Mouse (Mus musculus) left cerebral cortex, postnatal 25 days (tissue): ENCODE data around the gene Pdcd1lg2. TPM values are rescaled to one million over a fixed set of nuclear protein-coding genes. Genes with fewer than 3 reads are reported as not detected.

Experiments used
- DNase-seq, 2 experiments: peaks; one replicate each; pipeline ENCODE4 v3.0.0; 2022; ENCODE audit warnings: low spot score in 2 of 2, mixed read lengths in 1 of 2
- intact Hi-C: fragments of 180-260 bp; cut with DNase I; formaldehyde crosslinking; loops from one replicate; pipeline ENCODE4 v1.15.1; 2025
- total RNA-seq, 2 experiments: library from RNA; stranded (reverse); gene quantifications; 2 replicates each; pipeline ENCODE4 v1.2.3; 2021

Pdcd1lg2 gene
- total RNA-seq, 2 experiments from 2014 or later = 0.21 TPM; not detected in 1

GRCm38 (mm10) chr19:29416393-29416902, 5.7 kb downstream of the Pdcd1lg2 start:
- no peak for DNase-seq
- intact Hi-C loops = no loop called here

GRCm38 (mm10) chr19:29417188-29417587, 6.5 kb downstream of the Pdcd1lg2 start:
- intact Hi-C loops = no loop called here
- DNase-seq = no peak

- intact Hi-C loops = no loop called here
- DNase-seq = no peak
Measured at GRCm38 (mm10) chr19:29417894-29418293, 7.2 kb downstream of the Pdcd1lg2 start.

GRCm38 (mm10) chr19:29418661-29419115, 8.0 kb downstream of the Pdcd1lg2 start:
- DNase-seq = no peak
- intact Hi-C loops = no loop called here

GRCm38 (mm10) chr19:29419506-29419905, 8.8 kb downstream of the Pdcd1lg2 start:
- DNase-seq = no peak
- intact Hi-C loops = no loop called here

- DNase-seq = no peak
- intact Hi-C loops = no loop called here
Measured at GRCm38 (mm10) chr19:29419946-29420345, 9.2 kb downstream of the Pdcd1lg2 start.

GRCm38 (mm10) chr19:29420397-29420796, 9.7 kb downstream of the Pdcd1lg2 start:
- DNase-seq = no peak
- intact Hi-C loops = no loop called here

- DNase-seq = no peak
- intact Hi-C loops = no loop called here
Measured at GRCm38 (mm10) chr19:29422013-29422645, 11.4 kb downstream of the Pdcd1lg2 start.

GRCm38 (mm10) chr19:29422796-29423195, 12.1 kb downstream of the Pdcd1lg2 start:
- intact Hi-C loops = no loop called here
- DNase-seq = no peak

- no peak for DNase-seq
- intact Hi-C loops = no loop called here
Measured at GRCm38 (mm10) chr19:29430516-29430915, 19.8 kb downstream of the Pdcd1lg2 start.

GRCm38 (mm10) chr19:29430953-29431352, 20.2 kb downstream of the Pdcd1lg2 start:
- no peak for DNase-seq
- intact Hi-C loops = no loop called here

- intact Hi-C loops = no loop called here
Measured at GRCm38 (mm10) chr19:29436793-29437479, 26.2 kb downstream of the Pdcd1lg2 start.

GRCm38 (mm10) chr19:29437849-29438248, 27.1 kb downstream of the Pdcd1lg2 start:
- intact Hi-C loops = no loop called here
- DNase-seq = no peak

More at GRCm38 (mm10) chr19:29436793-29437479, 26.2 kb downstream of the Pdcd1lg2 start:
- no peak for DNase-seq

GRCm38 (mm10) chr19:29439242-29439641, 28.5 kb downstream of the Pdcd1lg2 start:
- intact Hi-C loops = no loop called here
- no peak for DNase-seq

GRCm38 (mm10) chr19:29442492-29442891, 31.8 kb downstream of the Pdcd1lg2 start:
- intact Hi-C loops = no loop called here
- DNase-seq = no peak

- no peak for DNase-seq
- intact Hi-C loops = no loop called here
Measured at GRCm38 (mm10) chr19:29444364-29444763, 33.6 kb downstream of the Pdcd1lg2 start.

- DNase-seq = no peak
- intact Hi-C loops = loop anchor here (5.0 kb wide), 1 partner anchor 44 kb away; no protein-coding TSS in a partner anchor
Measured at GRCm38 (mm10) chr19:29448373-29448772, 37.7 kb downstream of the Pdcd1lg2 start.

GRCm38 (mm10) chr19:29450376-29450775, 39.7 kb downstream of the Pdcd1lg2 start:
- intact Hi-C loops = no loop called here

GRCm38 (mm10) chr19:29454141-29454601, 43.5 kb downstream of the Pdcd1lg2 start:
- DNase-seq = peak in 1 of 2 experiments; percentile 52
- intact Hi-C loops = no loop called here

More at GRCm38 (mm10) chr19:29450376-29450775, 39.7 kb downstream of the Pdcd1lg2 start:
- peak in 1 of 2 experiments; percentile 67 for DNase-seq

GRCm38 (mm10) chr19:29455156-29455555, 44.4 kb downstream of the Pdcd1lg2 start:
- intact Hi-C loops = no loop called here
- DNase-seq = no peak

GRCm38 (mm10) chr19:29457982-29458381, 47.3 kb downstream of the Pdcd1lg2 start:
- intact Hi-C loops = no loop called here
- DNase-seq = no peak
